Mouse (Mus musculus) B cell, adult 67 days (primary cell): Measurements from ENCODE around the gene Arhgap30. TPM values are rescaled to one million over a fixed set of nuclear protein-coding genes. Genes with fewer than 3 reads are reported as not detected.

Experiments used
- total RNA-seq, 2 experiments: library from RNA; stranded (reverse); gene quantifications; 4 replicates each; pipeline ENCODE4 v1.2.4; 2023

Gene Arhgap30
- total RNA-seq: 100 to 1,000 TPM; 326 to 330 TPM

GRCm38 (mm10) chr1:171388376-171389102 lies at the start of gene Arhgap30:
Arhgap30 (plus strand) TSS chr1:171388954.

GRCm38 (mm10) chr1:171345225-171346094 lies 43.3 kb upstream of the Arhgap30 start, which contains the start of the genes Nit1 and Pfdn2:
Nit1 (minus strand) TSS chr1:171345646.
Pfdn2 (plus strand) TSS chr1:171345670.

GRCm38 (mm10) chr1:171360656-171361055 lies 28.1 kb upstream of the Arhgap30 start, which contains the start of gene Klhdc9:
Klhdc9 (minus strand) TSS chr1:171360798.

GRCm38 (mm10) chr1:171369845-171370556 lies 18.8 kb upstream of the Arhgap30 start, which contains the start of gene Nectin4:
Nectin4 (plus strand) TSS chr1:171370099.

GRCm38 (mm10) chr1:171410947-171411484 lies 22.3 kb downstream of the Arhgap30 start, which contains the start of gene Usf1:
Usf1 (plus strand) TSS chr1:171411313.

GRCm38 (mm10) chr1:171418660-171419059 lies 29.9 kb downstream of the Arhgap30 start, which contains the start of gene Tstd1:
Tstd1 (plus strand) TSS chr1:171418872.

GRCm38 (mm10) chr1:171437264-171438013 lies 48.7 kb downstream of the Arhgap30 start, which contains the start of gene F11r:
F11r (plus strand) TSS chr1:171437535.

Other genes with a start within 250 kb of the Arhgap30 start
- gene Sdhc, start 238.4 kb upstream of the Arhgap30 start, total RNA-seq: 100 to 1,000 TPM in 1 of 2 experiments, 10 to 100 TPM in 1; 81.8 to 104 TPM
- gene Mpz, start 238.2 kb upstream of the Arhgap30 start, total RNA-seq: not detected
- gene Pcp4l1, start 192.7 kb upstream of the Arhgap30 start, total RNA-seq: not detected
- gene Nr1i3, start 175.0 kb upstream of the Arhgap30 start, total RNA-seq: not detected
- gene Tomm40l, start 166.4 kb upstream of the Arhgap30 start, total RNA-seq: 10 to 100 TPM; 21.2 to 22.8 TPM
- not detected for gene Apoa2, start 163.9 kb upstream of the Arhgap30 start, total RNA-seq
- gene Fcer1g, start 154.6 kb upstream of the Arhgap30 start, total RNA-seq: 1 to 10 TPM; 1.5 to 6.4 TPM
- not detected for gene Adamts4, start 138.5 kb upstream of the Arhgap30 start, total RNA-seq
- gene Ndufs2, start 137.6 kb upstream of the Arhgap30 start, total RNA-seq: 100 to 1,000 TPM; 131 to 140 TPM
- 100 to 1,000 TPM in 1 of 2 experiments, 10 to 100 TPM in 1; 96.6 to 105 TPM for gene B4galt3, start 118.6 kb upstream of the Arhgap30 start, total RNA-seq
- 10 to 100 TPM; 62.8 to 71.7 TPM for gene Ppox, start 107.8 kb upstream of the Arhgap30 start, total RNA-seq
- 10 to 100 TPM; 59.3 to 66.9 TPM for gene Usp21, start 101.0 kb upstream of the Arhgap30 start, total RNA-seq
- 10 to 100 TPM; 46.1 to 46.6 TPM for gene Ufc1, start 93.9 kb upstream of the Arhgap30 start, total RNA-seq
- 10 to 100 TPM; 40.6 to 43.6 TPM for gene Dedd, start 59.8 kb upstream of the Arhgap30 start, total RNA-seq
- gene Nit1, start 43.3 kb upstream of the Arhgap30 start, total RNA-seq: 10 to 100 TPM; 29.2 to 29.4 TPM
- gene Pfdn2, start 43.3 kb upstream of the Arhgap30 start, total RNA-seq: 10 to 100 TPM; 57.3 to 70.0 TPM
- under 1 TPM in 1 of 2 experiments, not detected in 1; 0.70 TPM for gene Klhdc9, start 28.2 kb upstream of the Arhgap30 start, total RNA-seq
- under 1 TPM in 1 of 2 experiments, not detected in 1; 0.32 TPM for gene Nectin4, start 18.9 kb upstream of the Arhgap30 start, total RNA-seq
- gene Usf1, start 22.4 kb downstream of the Arhgap30 start, total RNA-seq: 100 to 1,000 TPM; 190 to 199 TPM
- gene Tstd1, start 29.9 kb downstream of the Arhgap30 start, total RNA-seq: 10 to 100 TPM; 13.0 to 13.2 TPM
- gene F11r, start 48.6 kb downstream of the Arhgap30 start, total RNA-seq: 1 to 10 TPM in 1 of 2 experiments, under 1 TPM in 1; 0.64 to 1.3 TPM
- 10 to 100 TPM in 1 of 2 experiments, 1 to 10 TPM in 1; 8.3 to 10.2 TPM for gene Alyref2, start 114.5 kb downstream of the Arhgap30 start, total RNA-seq
- not detected for gene Itln1, start 146.3 kb downstream of the Arhgap30 start, total RNA-seq
- gene Cd244a, start 170.2 kb downstream of the Arhgap30 start, total RNA-seq: 10 to 100 TPM; 13.3 to 15.7 TPM
- 100 to 1,000 TPM; 131 to 138 TPM for gene Ly9, start 218.5 kb downstream of the Arhgap30 start, total RNA-seq